Mouse (Mus musculus): ENCODE data around the gene Atp1a3. TPM values are rescaled to one million over a fixed set of nuclear protein-coding genes. Genes with fewer than 3 reads are reported as not detected.

Atp1a3 gene
- polyA plus RNA-seq, 1 experiment from 2014 or later = 0.50 TPM

- H3K4me3 ChIP-seq = no peak overlapping the region
- peak overlapping the region; percentile 99 for H3K4me2 ChIP-seq
- 72% methylated on average over 4 of the region's 4 CpGs for WGBS (ENCODE audit: insufficient replicate concordance)
- no peak for ATAC-seq
- no peaks in the 10 kb centered on the region for H3K27me3 ChIP-seq (replicated peaks)
- no peaks in the 10 kb centered on the region for H3K9me3 ChIP-seq (replicated peaks)
- H3K4me1 ChIP-seq = peaks cover 21% of the 10 kb centered on the region
- H3K36me3 ChIP-seq = peaks cover 11% of the 10 kb centered on the region; the same call in 1 of the 2 replicates
- no peak overlapping the region for H3K27ac ChIP-seq
- H3K9ac ChIP-seq = 0 out of 2 replicates have a peak overlapping the region, but pooled peaks have one; percentile 5
These were observed 32.5 kb downstream of the Atp1a3 start for GRCm38 (mm10) chr7:24973208-24973607.

DNA sequence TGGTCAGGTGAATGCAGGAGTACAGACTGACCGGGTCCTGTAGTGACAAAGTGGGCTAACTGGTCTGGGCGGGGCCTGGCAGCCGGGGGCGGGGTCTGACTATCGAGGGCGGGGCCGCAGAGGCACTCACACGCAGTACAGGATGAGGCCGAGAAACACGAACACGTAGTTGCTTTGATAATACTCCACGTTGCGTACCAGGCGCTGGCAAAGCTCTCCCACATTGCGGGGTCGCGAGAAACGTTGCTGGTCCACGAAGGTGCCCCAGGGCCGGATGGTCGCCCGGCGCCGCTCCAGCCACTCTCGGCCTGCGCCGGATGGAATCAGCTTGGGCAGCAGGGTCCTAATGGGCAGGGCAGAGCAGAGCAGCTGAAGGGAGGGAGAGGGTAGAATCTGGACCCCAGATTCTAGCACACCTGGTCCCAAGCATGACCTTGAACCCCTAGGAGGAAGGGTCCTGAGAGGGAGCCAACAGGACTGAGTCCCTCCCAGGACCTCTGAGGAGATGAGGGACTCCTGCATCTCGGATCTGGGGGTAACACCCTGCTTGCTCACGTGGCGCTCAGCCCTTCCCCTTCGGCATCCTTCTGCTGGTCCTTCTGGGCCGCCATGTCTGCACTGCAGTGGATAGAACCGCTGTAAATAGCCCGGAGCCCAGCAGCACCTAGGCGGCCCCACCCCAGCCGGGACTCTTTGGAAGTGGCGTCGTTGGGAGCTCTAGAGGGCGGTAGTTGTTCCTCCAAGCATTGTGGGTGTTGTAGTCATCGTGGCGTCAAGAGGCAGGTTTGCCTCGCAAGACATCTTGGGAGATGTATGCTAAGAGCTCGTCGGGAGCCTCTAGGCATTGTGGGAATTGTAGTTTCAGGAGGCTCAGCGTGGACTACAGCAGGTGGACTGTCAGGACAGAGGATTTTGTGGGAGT lies 33.5 kb downstream of the Atp1a3 start, which contains the start of gene Rabac1:
Gene Rabac1 (minus strand): TSS at position 783 of the 922 bp plus-strand sequence.
- peak within 1 kb of the TSS; percentile 83 for H3K4me3 ChIP-seq
- peak within 1 kb of the TSS; percentile 89 for H3K27ac ChIP-seq
- WGBS (ENCODE audit: insufficient replicate concordance) = under 1% methylated on average over 45 of the region's 45 CpGs
- no peaks in the 10 kb centered on the region for H3K27me3 ChIP-seq (replicated peaks)
- no peaks in the 10 kb centered on the region for H3K9me3 ChIP-seq (replicated peaks)
- peak; percentile 92 for ATAC-seq
- H3K9ac ChIP-seq = peak within 1 kb of the TSS; percentile 81
- peak within 1 kb of the TSS; percentile 99 for H3K4me2 ChIP-seq
- H3K4me1 ChIP-seq = peaks cover 21% of the 10 kb centered on the region
- peaks cover 11% of the 10 kb centered on the region; the same call in 1 of the 2 replicates for H3K36me3 ChIP-seq

GRCm38 (mm10) chr7:24971261-24971971 lies 34.3 kb downstream of the Atp1a3 start:
- Histone ChIP-seq H3K4me1 (peaks cover 21% of the 10 kb centered on the region), H3K9me3 (replicated peaks) (no peaks in the 10 kb centered on the region), H3K9ac (peak overlapping the region; percentile 81), H3K36me3 (peaks cover 11% of the 10 kb centered on the region; the same call in 1 of the 2 replicates), H3K27me3 (replicated peaks) (peaks cover 3% of the 10 kb centered on the region; the same call in 1 of the 2 replicates), H3K27ac (peak overlapping the region; percentile 89), H3K4me3 (peak overlapping the region; percentile 83), H3K4me2 (peak overlapping the region; percentile 99)
- 7% methylated on average over 19 of the region's 19 CpGs for WGBS (ENCODE audit: insufficient replicate concordance)
- ATAC-seq = peak; percentile 0; the same call in 1 of the 2 replicates

- no peak overlapping the region for H3K27ac ChIP-seq
- H3K4me3 ChIP-seq = no peak overlapping the region
- no peaks in the 10 kb centered on the region for H3K9me3 ChIP-seq (replicated peaks)
- peaks cover 3% of the 10 kb centered on the region; the same call in 1 of the 2 replicates for H3K27me3 ChIP-seq (replicated peaks)
- WGBS (ENCODE audit: insufficient replicate concordance) = 85% methylated on average over 3 of the region's 3 CpGs
- H3K4me2 ChIP-seq = no peak overlapping the region
- no peak overlapping the region for H3K9ac ChIP-seq
- no peak for ATAC-seq
- H3K36me3 ChIP-seq = peaks cover 11% of the 10 kb centered on the region; the same call in 1 of the 2 replicates
- peaks cover 21% of the 10 kb centered on the region for H3K4me1 ChIP-seq
These were observed 35.4 kb downstream of the Atp1a3 start for GRCm38 (mm10) chr7:24970341-24970740.

- ATAC-seq = no peak
- WGBS (ENCODE audit: insufficient replicate concordance) = 75% methylated on average over 12 of the region's 12 CpGs
- Histone ChIP-seq H3K36me3 (peaks cover 11% of the 10 kb centered on the region; the same call in 1 of the 2 replicates), H3K9ac (no peak overlapping the region), H3K4me1 (peaks cover 21% of the 10 kb centered on the region), H3K4me2 (no peak overlapping the region), H3K27me3 (replicated peaks) (peaks cover 3% of the 10 kb centered on the region; the same call in 1 of the 2 replicates), H3K9me3 (replicated peaks) (no peaks in the 10 kb centered on the region), H3K27ac (no peak overlapping the region), H3K4me3 (no peak overlapping the region)
These were observed 36.0 kb downstream of the Atp1a3 start for GRCm38 (mm10) chr7:24969805-24970204.

DNA sequence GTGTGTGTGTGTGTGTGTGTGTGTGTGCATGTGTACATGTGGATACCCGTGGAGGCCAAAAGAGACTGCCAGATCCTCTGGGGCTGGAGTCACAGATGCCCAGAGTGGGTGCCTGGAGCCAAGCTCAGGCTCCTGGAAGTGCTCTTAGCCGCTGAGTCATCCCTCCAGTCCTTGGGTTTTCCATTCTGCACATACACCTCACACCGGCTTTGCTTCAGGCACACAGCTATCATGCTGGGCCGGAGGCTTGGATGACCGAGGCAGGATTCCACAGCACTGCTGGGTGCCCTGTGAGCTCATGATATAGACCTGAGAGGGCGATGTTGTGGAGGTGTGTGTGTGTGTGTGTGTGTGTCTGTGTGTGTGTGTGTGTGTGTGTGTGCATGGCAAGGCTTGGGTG lies 37.3 kb downstream of the Atp1a3 start:
- Histone ChIP-seq H3K4me2 (no peak overlapping the region), H3K27ac (no peak overlapping the region), H3K36me3 (peaks cover 11% of the 10 kb centered on the region; the same call in 1 of the 2 replicates), H3K9ac (no peak overlapping the region), H3K4me3 (no peak overlapping the region), H3K4me1 (peaks cover 19% of the 10 kb centered on the region), H3K27me3 (replicated peaks) (peaks cover 3% of the 10 kb centered on the region; the same call in 1 of the 2 replicates), H3K9me3 (replicated peaks) (no peaks in the 10 kb centered on the region)
- ATAC-seq = no peak
- 72% methylated on average over 6 of the region's 6 CpGs for WGBS (ENCODE audit: insufficient replicate concordance)

DNA sequence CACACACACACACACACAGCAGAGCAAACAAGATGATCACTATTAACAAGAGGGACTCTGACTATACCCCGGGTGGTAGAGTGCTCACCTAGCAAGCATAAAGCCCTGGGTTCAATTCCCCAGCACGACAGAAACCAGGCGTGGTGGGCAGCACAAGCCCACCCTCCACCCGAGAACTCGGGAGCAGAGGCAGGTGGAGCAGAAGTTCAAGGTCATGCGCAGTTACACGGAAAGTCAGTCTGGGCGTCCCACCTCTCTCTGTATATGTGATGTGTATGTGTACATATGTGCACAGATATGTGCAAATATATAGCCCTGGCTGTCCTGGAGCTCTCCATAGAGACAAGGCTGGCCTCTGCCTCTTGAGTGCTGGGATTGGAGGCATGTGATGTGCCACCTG lies 37.8 kb downstream of the Atp1a3 start:
- Histone ChIP-seq H3K27ac (no peak overlapping the region), H3K9ac (no peak overlapping the region), H3K27me3 (replicated peaks) (peaks cover 3% of the 10 kb centered on the region; the same call in 1 of the 2 replicates), H3K4me2 (no peak overlapping the region), H3K4me1 (peaks cover 16% of the 10 kb centered on the region), H3K9me3 (replicated peaks) (no peaks in the 10 kb centered on the region), H3K36me3 (peaks cover 11% of the 10 kb centered on the region; the same call in 1 of the 2 replicates), H3K4me3 (no peak overlapping the region)
- ATAC-seq = no peak
- WGBS (ENCODE audit: insufficient replicate concordance) = 64% methylated on average over 8 of the region's 8 CpGs

DNA sequence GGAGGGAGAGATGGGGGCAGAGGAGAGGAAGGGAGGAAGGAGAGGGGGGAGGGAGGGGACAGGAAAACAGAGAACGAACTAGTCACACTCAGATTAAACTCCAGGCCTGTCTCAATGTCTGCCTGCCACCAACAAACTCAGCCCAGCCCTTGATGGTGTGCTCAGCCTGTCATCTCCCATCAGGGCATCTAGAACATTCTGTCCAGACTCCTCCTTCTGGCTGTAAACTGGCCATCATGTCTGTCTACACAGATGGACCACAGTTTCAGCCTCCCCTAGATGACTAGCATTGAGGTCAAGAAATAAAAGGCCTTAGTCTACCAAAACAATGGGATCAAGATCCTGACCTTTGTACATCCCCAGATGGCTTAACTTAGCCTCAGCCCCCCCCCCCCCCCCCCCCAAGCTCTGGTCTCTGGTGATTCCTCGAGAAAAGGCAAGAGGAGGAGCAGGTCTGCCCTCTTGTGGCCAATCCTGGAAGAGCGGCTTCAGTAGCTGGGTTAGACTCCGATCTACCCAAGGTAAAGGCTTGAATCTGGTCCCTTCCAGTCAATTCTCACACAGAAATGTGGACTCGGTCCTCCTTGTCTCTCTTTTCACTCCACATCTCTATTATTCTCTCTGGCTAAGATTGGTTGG lies 40.7 kb downstream of the Atp1a3 start:
- no peak overlapping the region for H3K9ac ChIP-seq
- no peak overlapping the region for H3K4me3 ChIP-seq
- H3K4me2 ChIP-seq = no peak overlapping the region
- ATAC-seq = no peak
- no peak overlapping the region for H3K27ac ChIP-seq
- peaks cover 3% of the 10 kb centered on the region; the same call in 1 of the 2 replicates for H3K27me3 ChIP-seq (replicated peaks)
- H3K36me3 ChIP-seq = peaks cover 8% of the 10 kb centered on the region; the same call in 1 of the 2 replicates
- H3K4me1 ChIP-seq = peaks cover 3% of the 10 kb centered on the region; the same call in 1 of the 2 replicates
- no peaks in the 10 kb centered on the region for H3K9me3 ChIP-seq (replicated peaks)
- 13% methylated on average over 5 of the region's 5 CpGs for whole genome bisulfite sequencing (ENCODE audit: insufficient replicate concordance)

GRCm38 (mm10) chr7:24964288-24964687 lies 41.5 kb downstream of the Atp1a3 start:
- no peak overlapping the region for H3K9ac ChIP-seq
- 48% methylated on average over 2 of the region's 2 CpGs for WGBS (ENCODE audit: insufficient replicate concordance)
- ATAC-seq = no peak

DNA sequence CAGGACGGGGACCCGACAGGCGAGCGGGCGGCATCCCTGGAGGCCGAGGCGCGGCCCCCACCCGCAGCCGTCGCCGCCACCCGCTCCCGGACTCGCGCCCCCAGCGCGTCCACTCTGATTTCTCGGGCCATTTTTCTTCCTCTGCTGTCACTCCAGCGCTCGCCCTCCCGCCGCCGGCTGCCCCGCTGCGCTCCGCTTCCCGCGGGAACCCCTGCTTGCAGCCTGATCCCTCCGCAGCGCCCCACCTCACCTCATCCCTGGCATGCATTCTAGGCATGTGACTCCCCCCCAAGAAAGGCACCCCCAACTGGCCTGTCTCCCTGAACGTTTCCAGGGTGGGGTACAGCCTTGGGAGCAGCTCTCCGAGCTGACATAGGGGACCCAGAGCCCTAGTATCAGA lies 50.5 kb downstream of the Atp1a3 start:
- Histone ChIP-seq H3K9me3 (replicated peaks) (0 out of 2 replicates have a peak, but pooled peaks cover 3% of the 10 kb centered on the region), H3K27ac (no peak overlapping the region), H3K4me2 (peak overlapping the region; percentile 62), H3K36me3 (no peaks in the 10 kb centered on the region), H3K9ac (no peak overlapping the region), H3K4me3 (0 out of 2 replicates have a peak overlapping the region, but pooled peaks have one; percentile 44), H3K27me3 (replicated peaks) (peaks cover 73% of the 10 kb centered on the region), H3K4me1 (peaks cover 7% of the 10 kb centered on the region; the same call in 1 of the 2 replicates)
- WGBS (ENCODE audit: insufficient replicate concordance) = 10% methylated on average over 9 of the region's 33 CpGs
- no peak for ATAC-seq

More at GRCm38 (mm10) chr7:24964288-24964687, 41.5 kb downstream of the Atp1a3 start:
- no peaks in the 10 kb centered on the region for H3K9me3 ChIP-seq (replicated peaks)
- peaks cover 3% of the 10 kb centered on the region; the same call in 1 of the 2 replicates for H3K27me3 ChIP-seq (replicated peaks)
- peaks cover under 1% of the 10 kb centered on the region; the same call in 1 of the 2 replicates for H3K36me3 ChIP-seq
- H3K27ac ChIP-seq = no peak overlapping the region
- peaks cover 3% of the 10 kb centered on the region; the same call in 1 of the 2 replicates for H3K4me1 ChIP-seq
- H3K4me2 ChIP-seq = no peak overlapping the region
- no peak overlapping the region for H3K4me3 ChIP-seq

GRCm38 (mm10) chr7:24954450-24954849 lies 51.3 kb downstream of the Atp1a3 start:
- 2% methylated on average over 30 of the region's 30 CpGs for WGBS (ENCODE audit: insufficient replicate concordance)
- peak overlapping the region; percentile 44 for H3K4me3 ChIP-seq
- 0 out of 2 replicates have a peak, but pooled peaks cover 3% of the 10 kb centered on the region for H3K9me3 ChIP-seq (replicated peaks)
- peaks cover 81% of the 10 kb centered on the region for H3K27me3 ChIP-seq (replicated peaks)
- no peaks in the 10 kb centered on the region for H3K36me3 ChIP-seq
- H3K9ac ChIP-seq = no peak overlapping the region
- ATAC-seq = no peak
- no peak overlapping the region for H3K27ac ChIP-seq
- peaks cover 7% of the 10 kb centered on the region; the same call in 1 of the 2 replicates for H3K4me1 ChIP-seq
- peak overlapping the region; percentile 62 for H3K4me2 ChIP-seq

Measured in liver, embryonic 12.5 days (tissue).